Mouse (Mus musculus) cerebellum, adult 8-10 months (tissue): ENCODE measurements around the gene Gm12117.
A peak's percentile ranks its signal among the peaks of the same experiment; 100 is the strongest.

Experiments used
- DNase-seq: peaks from one replicate; pipeline ENCODE4 v3.0.0; 2022

The Gm12117 gene

GRCm38 (mm10) chr11:33276637-33277036, at the start of gene Gm12117:
Gm12117 (minus strand) TSS chr11:33276737.
- no peak for DNase-seq

GRCm38 (mm10) chr11:33319006-33319611, 42.6 kb upstream of the Gm12117 start:
- DNase-seq = no peak

- no peak for DNase-seq
Observed at GRCm38 (mm10) chr11:33309566-33309965, 33.0 kb upstream of the Gm12117 start.

- peak; percentile 30 for DNase-seq
Observed at GRCm38 (mm10) chr11:33300859-33301258, 24.3 kb upstream of the Gm12117 start.

- DNase-seq = peak; percentile 49
Observed at GRCm38 (mm10) chr11:33299371-33299770, 22.8 kb upstream of the Gm12117 start.

- DNase-seq = peak; percentile 12
Observed at GRCm38 (mm10) chr11:33297121-33297520, 20.6 kb upstream of the Gm12117 start.

- peak; percentile 26 for DNase-seq
Observed at GRCm38 (mm10) chr11:33295422-33295821, 18.9 kb upstream of the Gm12117 start.

- no peak for DNase-seq
Observed at GRCm38 (mm10) chr11:33294063-33294462, 17.5 kb upstream of the Gm12117 start.

GRCm38 (mm10) chr11:33278571-33278970, 2.0 kb upstream of the Gm12117 start:
- DNase-seq = no peak

GRCm38 (mm10) chr11:33274816-33275215, 1.7 kb downstream of the Gm12117 start:
- DNase-seq = no peak

GRCm38 (mm10) chr11:33274294-33274693, 2.2 kb downstream of the Gm12117 start:
- DNase-seq = no peak

GRCm38 (mm10) chr11:33240295-33240694, 36.2 kb downstream of the Gm12117 start:
- no peak for DNase-seq

- no peak for DNase-seq
Observed at GRCm38 (mm10) chr11:33234134-33234533, 42.4 kb downstream of the Gm12117 start.

- DNase-seq = no peak
Observed at GRCm38 (mm10) chr11:33232056-33232455, 44.5 kb downstream of the Gm12117 start.

- no peak for DNase-seq
Observed at GRCm38 (mm10) chr11:33228186-33228585, 48.4 kb downstream of the Gm12117 start.

GRCm38 (mm10) chr11:33226516-33226915, 50.0 kb downstream of the Gm12117 start:
- no peak for DNase-seq
